In the genomic region with DNA sequence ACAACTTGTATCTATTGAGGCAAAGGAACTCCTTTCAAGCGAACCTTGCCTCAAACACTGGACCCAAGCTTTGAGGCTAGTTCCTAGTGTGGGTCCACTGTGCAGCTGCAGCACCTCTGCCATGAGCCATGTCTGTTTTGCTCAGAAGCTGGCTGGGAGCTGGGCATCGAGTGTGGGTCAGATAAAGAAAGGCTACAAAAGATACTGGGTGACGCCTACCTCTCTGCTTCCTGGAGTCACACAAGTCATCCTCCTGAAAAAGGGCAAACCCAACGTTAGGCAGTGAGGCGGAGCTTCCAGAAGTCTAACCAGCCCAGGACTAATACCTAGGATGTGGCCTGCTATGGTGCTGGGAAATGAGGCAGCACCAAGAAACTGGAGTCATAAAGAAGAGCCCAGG, we compare ENCODE assay signal across 21 mouse cellular contexts. TPM values are rescaled to one million over a fixed set of nuclear protein-coding genes. Genes with fewer than 3 reads are reported as not detected.
DNase-seq lines count a peak whose midpoint lies in the region; ATAC-seq lines count a peak whose summit lies in the region.
"Had no signal": no experiment of that assay in that cellular context is flagged by ENCODE, and none has a peak within 500 bp of the region (broad histone marks: within the 10 kb centered on the region; RNA-seq: fewer than 3 reads in every experiment).

No protein-coding gene starts in this region.

- no peak overlapping the region for H3K4me3 ChIP-seq in liver, embryonic 12.5 days
- H3K4me3 ChIP-seq in liver, embryonic 11.5 days (ENCODE audit: low read depth, low read length), result no peak overlapping the region
- no peak overlapping the region for H3K4me3 ChIP-seq in liver, embryonic 13.5 days (replicated peaks)
- H3K4me3 ChIP-seq: embryonic facial prominence, embryonic 15.5 days; forebrain, embryonic 12.5 days; heart, adult 2 months; heart, embryonic 15.5 days; hindbrain, embryonic 10.5 days had no signal

- WGBS in liver, embryonic 12.5 days (ENCODE audit: insufficient replicate concordance), result 46% methylated on average over 5 of the region's 5 CpGs
- WGBS in liver, embryonic 11.5 days, result 61% methylated on average over 5 of the region's 5 CpGs
- 38% methylated on average over 5 of the region's 5 CpGs for WGBS in liver, embryonic 13.5 days (ENCODE audit: insufficient replicate concordance)

- DNase-seq in liver, embryonic 11.5 days (ENCODE audit: low spot score), result no peak
- no peak for DNase-seq in liver, embryonic 13.5 days
- DNase-seq in spleen, postnatal 10 days (ENCODE audit: low spot score in 2 of 2), result no peak
- DNase-seq in testis, postnatal 10 days (ENCODE audit: low spot score), result no peak
- DNase-seq: adrenal gland, adult 2 months; adrenal gland, postnatal 25 days; cerebellum, adult 2 months; cerebellum, postnatal 10 days; embryo, embryonic 11 days; gastrocnemius, postnatal 10 days; heart, adult 2 months; heart, postnatal 14 days had no signal

- no peaks in the 10 kb centered on the region for H3K27me3 ChIP-seq in liver, embryonic 12.5 days (replicated peaks)
- no peaks in the 10 kb centered on the region for H3K27me3 ChIP-seq in liver, embryonic 11.5 days (replicated peaks; ENCODE audit: control insufficient read depth, insufficient read depth, low read length)
- no peaks in the 10 kb centered on the region for H3K27me3 ChIP-seq in liver, embryonic 13.5 days
- H3K27me3 ChIP-seq: embryonic facial prominence, embryonic 15.5 days; forebrain, embryonic 12.5 days; heart, embryonic 15.5 days had no signal

- peak; percentile 58; the same call in 1 of the 2 replicates for ATAC-seq in liver, embryonic 12.5 days
- no peak for ATAC-seq in liver, embryonic 11.5 days (replicated peaks; ENCODE audit: low FRiP score)
- ATAC-seq in liver, embryonic 13.5 days (ENCODE audit: low read depth), result peak; percentile 50
- ATAC-seq in megakaryocyte progenitor cell, adult 5-6 weeks (replicated peaks; ENCODE audit: poor library complexity), result peak; percentile 79
- ATAC-seq: forebrain, embryonic 16.5 days had no signal

- peaks cover 98% of the 10 kb centered on the region for H3K36me3 ChIP-seq in liver, embryonic 12.5 days
- H3K36me3 ChIP-seq in liver, embryonic 11.5 days (ENCODE audit: control insufficient read depth, insufficient read depth, low read length), result peaks cover 86% of the 10 kb centered on the region
- peaks cover 98% of the 10 kb centered on the region for H3K36me3 ChIP-seq in liver, embryonic 13.5 days

- H3K9me3 ChIP-seq in liver, embryonic 12.5 days (replicated peaks), result no peaks in the 10 kb centered on the region
- H3K9me3 ChIP-seq in liver, embryonic 11.5 days (ENCODE audit: control insufficient read depth, low read length), result no peaks in the 10 kb centered on the region
- no peaks in the 10 kb centered on the region for H3K9me3 ChIP-seq in liver, embryonic 13.5 days (replicated peaks)
- H3K9me3 ChIP-seq: embryonic facial prominence, embryonic 15.5 days; forebrain, embryonic 12.5 days; heart, embryonic 15.5 days; hindbrain, embryonic 10.5 days had no signal

- H3K27ac ChIP-seq in liver, embryonic 12.5 days, result no peak overlapping the region
- H3K27ac ChIP-seq in liver, embryonic 11.5 days (ENCODE audit: low read depth, low read length), result no peak overlapping the region
- H3K27ac ChIP-seq in liver, embryonic 13.5 days, result peak overlapping the region; percentile 15; the same call in 1 of the 2 replicates
- H3K27ac ChIP-seq: embryonic facial prominence, embryonic 15.5 days; forebrain, embryonic 12.5 days; heart, adult 2 months; heart, embryonic 15.5 days; hindbrain, embryonic 10.5 days; hindbrain, embryonic 14.5 days had no signal

- H3K9ac ChIP-seq in liver, embryonic 12.5 days, result no peak overlapping the region
- H3K9ac ChIP-seq in liver, embryonic 11.5 days (ENCODE audit: low read depth, low read length), result no peak overlapping the region
- no peak overlapping the region for H3K9ac ChIP-seq in liver, embryonic 13.5 days
- H3K9ac ChIP-seq: embryonic facial prominence, embryonic 15.5 days; forebrain, embryonic 12.5 days; heart, embryonic 15.5 days; hindbrain, embryonic 14.5 days had no signal

- H3K4me2 ChIP-seq in liver, embryonic 12.5 days, result no peak overlapping the region
- no peak overlapping the region for H3K4me2 ChIP-seq in liver, embryonic 11.5 days
- no peak overlapping the region for H3K4me2 ChIP-seq in liver, embryonic 13.5 days
- H3K4me2 ChIP-seq: embryonic facial prominence, embryonic 15.5 days; forebrain, embryonic 12.5 days; heart, embryonic 11.5 days; heart, embryonic 15.5 days; hindbrain, embryonic 14.5 days had no signal

- H3K4me1 ChIP-seq in liver, embryonic 12.5 days, result peaks cover 22% of the 10 kb centered on the region
- peaks cover 5% of the 10 kb centered on the region; the same call in 1 of the 2 replicates for H3K4me1 ChIP-seq in liver, embryonic 11.5 days (replicated peaks; ENCODE audit: control insufficient read depth, insufficient read depth, low read length)
- H3K4me1 ChIP-seq in liver, embryonic 13.5 days (replicated peaks), result peaks cover 36% of the 10 kb centered on the region

RNA-seq across cellular contexts. Expression of a gene that starts 7.1 kb away (rescaled TPM):
- 72.1 and 73.5 TPM in 2 replicates for polyA plus RNA-seq in liver, embryonic 12.5 days (2016; fragmentation: Nextera tagmentation; extraction: Ambion mirVana)
- polyA plus RNA-seq in liver, embryonic 11.5 days (2014; fragmentation: Nextera tagmentation; extraction: Ambion mirVana), result 54.9 and 60.9 TPM in 2 replicates
- polyA plus RNA-seq in liver, embryonic 13.5 days (2015; fragmentation: Nextera tagmentation; extraction: Ambion mirVana), result 40.5 and 47.9 TPM in 2 replicates
- total RNA-seq in megakaryocyte progenitor cell, adult 5-6 weeks (2015), result 64.1 and 76.7 TPM in 2 replicates
- total RNA-seq in megakaryocyte progenitor cell, adult 5-6 weeks (2017), result 116 and 161 TPM in 2 replicates

RNA-seq across cellular contexts. Expression of a gene that starts 29.4 kb away (rescaled TPM):
- polyA plus RNA-seq in liver, embryonic 12.5 days (2016; fragmentation: Nextera tagmentation; extraction: Ambion mirVana), result 55.1 and 56.5 TPM in 2 replicates
- polyA plus RNA-seq in liver, embryonic 11.5 days (2014; fragmentation: Nextera tagmentation; extraction: Ambion mirVana), result 84.6 and 97.6 TPM in 2 replicates
- polyA plus RNA-seq in liver, embryonic 13.5 days (2015; fragmentation: Nextera tagmentation; extraction: Ambion mirVana), result 28.3 and 37.2 TPM in 2 replicates
- total RNA-seq in megakaryocyte progenitor cell, adult 5-6 weeks (2015), result 99.3 and 115 TPM in 2 replicates
- total RNA-seq in megakaryocyte progenitor cell, adult 5-6 weeks (2017), result 10.5 and 16.2 TPM in 2 replicates

RNA-seq across cellular contexts. Expression of a gene that starts 36.5 kb away (rescaled TPM):
- 49.7 and 50.1 TPM in 2 replicates for polyA plus RNA-seq in liver, embryonic 12.5 days (2016; fragmentation: Nextera tagmentation; extraction: Ambion mirVana)
- polyA plus RNA-seq in liver, embryonic 11.5 days (2014; fragmentation: Nextera tagmentation; extraction: Ambion mirVana), result 61.4 and 74.3 TPM in 2 replicates
- polyA plus RNA-seq in liver, embryonic 13.5 days (2015; fragmentation: Nextera tagmentation; extraction: Ambion mirVana), result 35.4 and 36.9 TPM in 2 replicates
- total RNA-seq in megakaryocyte progenitor cell, adult 5-6 weeks (2015), result 50.1 and 53.2 TPM in 2 replicates
- 55.8 and 59.4 TPM in 2 replicates for total RNA-seq in megakaryocyte progenitor cell, adult 5-6 weeks (2017)
